Mouse (Mus musculus) lung, embryonic 14.5 days (tissue): Measurements from ENCODE around the gene Stk38l. TPM values are rescaled to one million over a fixed set of nuclear protein-coding genes. Genes with fewer than 3 reads are reported as not detected.

Experiments
- ATAC-seq: fragments of 200-750 bp; cut with Nextera tagmentation; 2 replicates; pipeline ENCODE4 v1.8.0; 2017; ENCODE audit warnings: mild to moderate bottlenecking, moderate TSS enrichment, moderate library complexity; ENCODE audit not compliant: insufficient read depth
- DNase-seq: peaks from one replicate; pipeline ENCODE4 v3.0.0-alpha.2; 2015
- H3K27ac ChIP-seq: fragments of 300-500 bp; sonication (generic); 2 replicates; pipeline ENCODE4 v1.5.1; 2014; ENCODE audit warnings: low read depth, mild to moderate bottlenecking, moderate library complexity
- H3K27me3 ChIP-seq: fragments of 300-500 bp; sonication (generic); 2 replicates; pipeline ENCODE4 v1.6.1; 2014; ENCODE audit warnings: low read length, control low read depth; ENCODE audit not compliant: insufficient read depth
- H3K36me3 ChIP-seq: fragments of 300-500 bp; sonication (generic); 2 replicates; pipeline ENCODE4 v1.6.1; 2014; ENCODE audit warnings: control low read depth; ENCODE audit not compliant: insufficient read depth
- H3K4me1 ChIP-seq: fragments of 300-500 bp; sonication (generic); 2 replicates; pipeline ENCODE4 v1.6.1; 2014; ENCODE audit warnings: antibody characterized with exemption, control low read depth; ENCODE audit not compliant: insufficient read depth
- H3K4me2 ChIP-seq: fragments of 300-500 bp; sonication (generic); 2 replicates; pipeline ENCODE4 v1.6.1; 2014; ENCODE audit warnings: mild to moderate bottlenecking
- H3K4me3 ChIP-seq: fragments of 300-500 bp; sonication (generic); 2 replicates; pipeline ENCODE4 v1.5.1; 2014; ENCODE audit warnings: low read depth, low read length
- H3K9ac ChIP-seq: fragments of 300-500 bp; sonication (generic); 2 replicates; pipeline ENCODE4 v1.6.1; 2014
- H3K9me3 ChIP-seq: fragments of 300-500 bp; sonication (generic); 2 replicates; pipeline ENCODE4 v1.6.1; 2016; ENCODE audit warnings: low read depth, low read length, control low read depth
- CTCF ChIP-seq: IDR thresholded peaks from 2 replicates; pipeline ENCODE4 v1.5.1; 2016; ENCODE audit warnings: antibody characterized with exemption, low read depth
- WGBS: fragments of 180-500 bp; shearing (Covaris S2); extraction: QIAGEN DNeasy Blood & Tissue Kit; methylation state at CpG from one replicate; pipeline ENCODE4 v1.1.7; 2014; 5-methylcytosine and 5-hydroxymethylcytosine counted together
- polyA plus RNA-seq: library from polyadenylated mRNA; unstranded; fragments of >200 nt; fragmentation: Nextera tagmentation; extraction: Ambion mirVana; gene quantifications from 2 replicates; pipeline ENCODE4 v1.2.1, GENCODE M21; 2014

Stk38l gene
- polyA plus RNA-seq, 1 experiment from 2014 or later: 15.6 TPM

- H3K4me2 ChIP-seq: no peak overlapping the region
Measured at GRCm38 (mm10) chr6:146688010-146688409, 36.8 kb upstream of the Stk38l start.

GRCm38 (mm10) chr6:146688861-146689260, 35.9 kb upstream of the Stk38l start:
- WGBS: 85% methylated on average over 5 of the region's 5 CpGs
- DNase-seq (no peak), ATAC-seq (no peak)
- Histone ChIP-seq H3K27ac (no peak overlapping the region), H3K27me3 (no peaks in the 10 kb centered on the region), H3K4me2 (no peak overlapping the region), H3K4me3 (no peak overlapping the region), H3K4me1 (no peaks in the 10 kb centered on the region), H3K36me3 (no peaks in the 10 kb centered on the region), H3K9ac (no peak overlapping the region), H3K9me3 (no peaks in the 10 kb centered on the region)
- no peak for TF ChIP-seq CTCF

More at GRCm38 (mm10) chr6:146688010-146688409, 36.8 kb upstream of the Stk38l start:
- TF ChIP-seq CTCF: no peak
- WGBS: 83% methylated on average over 7 of the region's 7 CpGs
- ATAC-seq (no peak), DNase-seq (no peak)
- Histone ChIP-seq H3K4me3 (no peak overlapping the region), H3K36me3 (no peaks in the 10 kb centered on the region), H3K9ac (no peak overlapping the region), H3K4me1 (no peaks in the 10 kb centered on the region), H3K27me3 (no peaks in the 10 kb centered on the region), H3K27ac (no peak overlapping the region), H3K9me3 (no peaks in the 10 kb centered on the region)

GRCm38 (mm10) chr6:146697767-146698166, 27.0 kb upstream of the Stk38l start:
- ATAC-seq (no peak), DNase-seq (no peak)
- WGBS: 72% methylated on average over 5 of the region's 5 CpGs
- Histone ChIP-seq H3K27ac (no peak overlapping the region), H3K4me1 (no peaks in the 10 kb centered on the region), H3K36me3 (no peaks in the 10 kb centered on the region), H3K4me2 (no peak overlapping the region), H3K9ac (no peak overlapping the region), H3K27me3 (no peaks in the 10 kb centered on the region), H3K9me3 (peaks cover 4% of the 10 kb centered on the region; the same call in 1 of the 2 replicates), H3K4me3 (no peak overlapping the region)
- no peak for TF ChIP-seq CTCF

- H3K4me1 ChIP-seq: no peaks in the 10 kb centered on the region
- TF ChIP-seq CTCF: no peak
- H3K9ac ChIP-seq: no peak overlapping the region
- H3K27ac ChIP-seq: no peak overlapping the region
- WGBS: 80% methylated on average over 4 of the region's 4 CpGs
- no peaks in the 10 kb centered on the region for H3K36me3 ChIP-seq
- H3K4me2 ChIP-seq: no peak overlapping the region
- DNase-seq (no peak), ATAC-seq (no peak)
- H3K27me3 ChIP-seq: no peaks in the 10 kb centered on the region
- peaks cover 4% of the 10 kb centered on the region; the same call in 1 of the 2 replicates for H3K9me3 ChIP-seq
- no peak overlapping the region for H3K4me3 ChIP-seq
Measured at GRCm38 (mm10) chr6:146698376-146698775, 26.4 kb upstream of the Stk38l start.

GRCm38 (mm10) chr6:146700461-146700860, 24.3 kb upstream of the Stk38l start:
- TF ChIP-seq CTCF: no peak
- no peaks in the 10 kb centered on the region for H3K27me3 ChIP-seq
- no peak overlapping the region for H3K9ac ChIP-seq
- no peaks in the 10 kb centered on the region for H3K36me3 ChIP-seq
- H3K4me2 ChIP-seq: no peak overlapping the region
- H3K9me3 ChIP-seq: no peaks in the 10 kb centered on the region
- no peak for ATAC-seq
- 100% methylated on average over 1 of the region's 1 CpGs for WGBS
- H3K27ac ChIP-seq: no peak overlapping the region
- H3K4me1 ChIP-seq: no peaks in the 10 kb centered on the region
- no peak overlapping the region for H3K4me3 ChIP-seq
- no peak for DNase-seq

- Histone ChIP-seq H3K4me1 (no peaks in the 10 kb centered on the region), H3K4me2 (no peak overlapping the region), H3K4me3 (no peak overlapping the region), H3K36me3 (no peaks in the 10 kb centered on the region), H3K9ac (no peak overlapping the region), H3K9me3 (peaks cover 3% of the 10 kb centered on the region; the same call in 1 of the 2 replicates), H3K27ac (peak overlapping the region; percentile 21; the same call in 1 of the 2 replicates), H3K27me3 (no peaks in the 10 kb centered on the region)
- DNase-seq (no peak), ATAC-seq (peak; percentile 47; the same call in 1 of the 2 replicates)
- no peak for TF ChIP-seq CTCF
- WGBS: 52% methylated on average over 11 of the region's 11 CpGs
Measured at GRCm38 (mm10) chr6:146702126-146702881, 22.5 kb upstream of the Stk38l start.

GRCm38 (mm10) chr6:146703351-146703750, 21.4 kb upstream of the Stk38l start:
- no peaks in the 10 kb centered on the region for H3K27me3 ChIP-seq
- H3K9ac ChIP-seq: no peak overlapping the region
- H3K27ac ChIP-seq: no peak overlapping the region
- no peaks in the 10 kb centered on the region for H3K36me3 ChIP-seq
- no peak for DNase-seq
- no peak for ATAC-seq
- WGBS: 71% methylated on average over 3 of the region's 3 CpGs
- H3K9me3 ChIP-seq: peaks cover 3% of the 10 kb centered on the region; the same call in 1 of the 2 replicates
- H3K4me2 ChIP-seq: no peak overlapping the region
- no peak overlapping the region for H3K4me3 ChIP-seq
- no peak for TF ChIP-seq CTCF
- H3K4me1 ChIP-seq: no peaks in the 10 kb centered on the region
